Mouse (Mus musculus): ENCODE data around the gene Gm5767. TPM values are rescaled to one million over a fixed set of nuclear protein-coding genes. Genes with fewer than 3 reads are reported as not detected.

Gene Gm5767
- polyA plus RNA-seq, 1 experiment = 0.16 TPM

- no peaks in the 10 kb centered on the region for H3K79me2 ChIP-seq (ENCODE audit: control insufficient read depth, insufficient read depth)
- no peaks in the 10 kb centered on the region for H3K27me3 ChIP-seq (ENCODE audit: control insufficient read depth, insufficient read depth, insufficient read length)
- no peak overlapping the region for H3K4me3 ChIP-seq
- H3K4me2 ChIP-seq (ENCODE audit: low read depth) = no peak overlapping the region
- peaks cover 6% of the 10 kb centered on the region for H3K36me3 ChIP-seq (ENCODE audit: control insufficient read depth, insufficient read depth)
- TF ChIP-seq MYOD1 (IDR thresholded peaks at IDR 0.05; ENCODE audit: control insufficient read depth in 1 of 3, insufficient read length in 2 of 3, low read depth in 2 of 3) = no peak
- TF ChIP-seq POLR2AphosphoS2 (IDR thresholded peaks at IDR 0.05; ENCODE audit: insufficient read length, low read depth) = no peak
- TF ChIP-seq SRF (IDR thresholded peaks at IDR 0.05; ENCODE audit: control insufficient read depth, insufficient read length, low read depth) = no peak
- no peak for TF ChIP-seq REST (IDR thresholded peaks at IDR 0.05; ENCODE audit: insufficient read depth, insufficient read length)
- no peak for TF ChIP-seq CEBPB (IDR thresholded peaks at IDR 0.05; ENCODE audit: insufficient read depth, poor library complexity, severe bottlenecking)
- TF ChIP-seq E2F4 (IDR thresholded peaks at IDR 0.05; ENCODE audit: insufficient read depth) = no peak
- TF ChIP-seq USF1 (IDR thresholded peaks at IDR 0.05; ENCODE audit: low read depth) = no peak
- no peak for TF ChIP-seq TCF3 (IDR thresholded peaks at IDR 0.05; ENCODE audit: insufficient read length, low read depth)
- no peak for TF ChIP-seq MAX (IDR thresholded peaks at IDR 0.05; ENCODE audit: low read depth)
- no peak for TF ChIP-seq POLR2A (IDR thresholded peaks at IDR 0.05; ENCODE audit: insufficient read length, low read depth)
- TF ChIP-seq TCF12 (IDR thresholded peaks at IDR 0.05; ENCODE audit: insufficient read depth, poor library complexity, severe bottlenecking) = no peak
- TF ChIP-seq MYOG (IDR thresholded peaks at IDR 0.05; ENCODE audit: control insufficient read depth in 1 of 3, insufficient read depth in 1 of 3, insufficient read length in 2 of 3, low read depth in 2 of 3) = no peak
- no peak overlapping the region for H3ac ChIP-seq (ENCODE audit: control insufficient read depth, insufficient read length)
These were observed 4.5 kb downstream of the Gm5767 start for GRCm38 (mm10) chr16:8685087-8685486.

GRCm38 (mm10) chr16:8686121-8686870, 5.7 kb downstream of the Gm5767 start:
- no peak overlapping the region for H3ac ChIP-seq (ENCODE audit: control insufficient read depth, insufficient read length)
- no peaks in the 10 kb centered on the region for H3K27me3 ChIP-seq (ENCODE audit: control insufficient read depth, insufficient read depth, insufficient read length)
- TF ChIP-seq MAX (IDR thresholded peaks at IDR 0.05; ENCODE audit: low read depth) = no peak
- peak; percentile 70 for TF ChIP-seq POLR2AphosphoS2 (IDR thresholded peaks at IDR 0.05; ENCODE audit: insufficient read length, low read depth)
- TF ChIP-seq SRF (IDR thresholded peaks at IDR 0.05; ENCODE audit: control insufficient read depth, insufficient read length, low read depth) = no peak
- no peak for TF ChIP-seq TCF12 (IDR thresholded peaks at IDR 0.05; ENCODE audit: insufficient read depth, poor library complexity, severe bottlenecking)
- no peak for TF ChIP-seq MYOG (IDR thresholded peaks at IDR 0.05; ENCODE audit: control insufficient read depth in 1 of 3, insufficient read depth in 1 of 3, insufficient read length in 2 of 3, low read depth in 2 of 3)
- TF ChIP-seq E2F4 (IDR thresholded peaks at IDR 0.05; ENCODE audit: insufficient read depth) = no peak
- no peak for TF ChIP-seq TCF3 (IDR thresholded peaks at IDR 0.05; ENCODE audit: insufficient read length, low read depth)
- TF ChIP-seq REST (IDR thresholded peaks at IDR 0.05; ENCODE audit: insufficient read depth, insufficient read length) = no peak
- peaks cover 12% of the 10 kb centered on the region for H3K36me3 ChIP-seq (ENCODE audit: control insufficient read depth, insufficient read depth)
- no peak overlapping the region for H3K4me3 ChIP-seq
- no peaks in the 10 kb centered on the region for H3K79me2 ChIP-seq (ENCODE audit: control insufficient read depth, insufficient read depth)
- no peak overlapping the region for H3K4me2 ChIP-seq (ENCODE audit: low read depth)

- Histone ChIP-seq H3K27me3 (ENCODE audit: control insufficient read depth, insufficient read depth, insufficient read length) (no peaks in the 10 kb centered on the region), H3ac (ENCODE audit: control insufficient read depth, insufficient read length) (no peak overlapping the region), H3K4me2 (ENCODE audit: low read depth) (no peak overlapping the region), H3K36me3 (ENCODE audit: control insufficient read depth, insufficient read depth) (peaks cover 17% of the 10 kb centered on the region), H3K79me2 (ENCODE audit: control insufficient read depth, insufficient read depth) (no peaks in the 10 kb centered on the region), H3K4me3 (no peak overlapping the region)
- TF ChIP-seq SRF (IDR thresholded peaks at IDR 0.05; ENCODE audit: control insufficient read depth, insufficient read length, low read depth) (no peak), POLR2AphosphoS2 (IDR thresholded peaks at IDR 0.05; ENCODE audit: insufficient read length, low read depth) (peak; percentile 69), MYOD1 (IDR thresholded peaks at IDR 0.05; ENCODE audit: control insufficient read depth in 1 of 3, insufficient read length in 2 of 3, low read depth in 2 of 3) (peak in 1 of 3 experiments; percentile 56), MYOG (IDR thresholded peaks at IDR 0.05; ENCODE audit: control insufficient read depth in 1 of 3, insufficient read depth in 1 of 3, insufficient read length in 2 of 3, low read depth in 2 of 3) (no peak), TCF3 (IDR thresholded peaks at IDR 0.05; ENCODE audit: insufficient read length, low read depth) (no peak)
These were observed 6.4 kb downstream of the Gm5767 start for GRCm38 (mm10) chr16:8686871-8687535.

- H3K79me2 ChIP-seq (ENCODE audit: control insufficient read depth, insufficient read depth) = no peaks in the 10 kb centered on the region
These were observed 7.1 kb downstream of the Gm5767 start for GRCm38 (mm10) chr16:8687559-8688112.

More at GRCm38 (mm10) chr16:8687559-8688112, 7.1 kb downstream of the Gm5767 start:
- TF ChIP-seq USF1 (IDR thresholded peaks at IDR 0.05; ENCODE audit: low read depth) (no peak), TCF12 (IDR thresholded peaks at IDR 0.05; ENCODE audit: insufficient read depth, poor library complexity, severe bottlenecking) (no peak), MYOD1 (IDR thresholded peaks at IDR 0.05; ENCODE audit: control insufficient read depth in 1 of 3, insufficient read length in 2 of 3, low read depth in 2 of 3) (no peak), TCF3 (IDR thresholded peaks at IDR 0.05; ENCODE audit: insufficient read length, low read depth) (no peak), SRF (IDR thresholded peaks at IDR 0.05; ENCODE audit: control insufficient read depth, insufficient read length, low read depth) (no peak), E2F4 (IDR thresholded peaks at IDR 0.05; ENCODE audit: insufficient read depth) (no peak), CEBPB (IDR thresholded peaks at IDR 0.05; ENCODE audit: insufficient read depth, poor library complexity, severe bottlenecking) (no peak), POLR2A (IDR thresholded peaks at IDR 0.05; ENCODE audit: insufficient read length, low read depth) (no peak), MYOG (IDR thresholded peaks at IDR 0.05; ENCODE audit: control insufficient read depth in 1 of 3, insufficient read depth in 1 of 3, insufficient read length in 2 of 3, low read depth in 2 of 3) (no peak)
- Histone ChIP-seq H3K27me3 (ENCODE audit: control insufficient read depth, insufficient read depth, insufficient read length) (no peaks in the 10 kb centered on the region), H3K4me2 (ENCODE audit: low read depth) (no peak overlapping the region), H3K4me3 (no peak overlapping the region), H3K36me3 (ENCODE audit: control insufficient read depth, insufficient read depth) (peaks cover 18% of the 10 kb centered on the region), H3ac (ENCODE audit: control insufficient read depth, insufficient read length) (no peak overlapping the region)
